Mouse (Mus musculus) lung, adult 2 months (tissue): ENCODE measurements around the gene Nudt1. TPM values are rescaled to one million over a fixed set of nuclear protein-coding genes. Genes with fewer than 3 reads are reported as not detected.
"Not testable (repeated sequence)": the region's sequence is repeated elsewhere in the genome, so short reads cannot be mapped to it uniquely, and the experiment has no call there.

ENCODE experiments used
- DNase-seq: peaks from one replicate; pipeline ENCODE4 v3.0.0; 2022
- H3K4me1 ChIP-seq: fragments of 200-500 bp; 2 replicates; pipeline ENCODE4 v1.6.1; 2011; ENCODE audit warnings: low read length; ENCODE audit not compliant: control insufficient read depth, insufficient read depth
- H3K4me3 ChIP-seq: fragments of 200-500 bp; replicated peaks from 2 replicates; pipeline ENCODE3; 2011; ENCODE audit warnings: low read depth, mild to moderate bottlenecking, control low read depth, low read length; ENCODE audit errors: extremely low read depth
- CTCF ChIP-seq: fragments of 200-500 bp; IDR thresholded peaks from 2 replicates; pipeline ENCODE4 v1.5.1; 2011; ENCODE audit warnings: mild to moderate bottlenecking, low read length, control low read depth; ENCODE audit not compliant: insufficient read depth
- POLR2A ChIP-seq: fragments of 200-500 bp; IDR thresholded peaks from 2 replicates; pipeline ENCODE4 v1.6.1; 2011; ENCODE audit warnings: low read depth, mild to moderate bottlenecking, control low read depth, low read length, borderline replicate concordance; ENCODE audit errors: extremely low read depth
- WGBS: fragments of 180-500 bp; shearing (Covaris S2); methylation state at CpG from one replicate; pipeline ENCODE4 v1.1.7; 2018; 5-methylcytosine and 5-hydroxymethylcytosine counted together
- polyA plus RNA-seq: library from polyadenylated mRNA; depleted of rRNA; stranded (reverse); fragments of >200 nt; gene quantifications from 2 replicates; pipeline ENCODE4 v1.2.3, GENCODE M21; 2012

Nudt1 gene
- polyA plus RNA-seq, 1 experiment: 7.9 TPM

DNA sequence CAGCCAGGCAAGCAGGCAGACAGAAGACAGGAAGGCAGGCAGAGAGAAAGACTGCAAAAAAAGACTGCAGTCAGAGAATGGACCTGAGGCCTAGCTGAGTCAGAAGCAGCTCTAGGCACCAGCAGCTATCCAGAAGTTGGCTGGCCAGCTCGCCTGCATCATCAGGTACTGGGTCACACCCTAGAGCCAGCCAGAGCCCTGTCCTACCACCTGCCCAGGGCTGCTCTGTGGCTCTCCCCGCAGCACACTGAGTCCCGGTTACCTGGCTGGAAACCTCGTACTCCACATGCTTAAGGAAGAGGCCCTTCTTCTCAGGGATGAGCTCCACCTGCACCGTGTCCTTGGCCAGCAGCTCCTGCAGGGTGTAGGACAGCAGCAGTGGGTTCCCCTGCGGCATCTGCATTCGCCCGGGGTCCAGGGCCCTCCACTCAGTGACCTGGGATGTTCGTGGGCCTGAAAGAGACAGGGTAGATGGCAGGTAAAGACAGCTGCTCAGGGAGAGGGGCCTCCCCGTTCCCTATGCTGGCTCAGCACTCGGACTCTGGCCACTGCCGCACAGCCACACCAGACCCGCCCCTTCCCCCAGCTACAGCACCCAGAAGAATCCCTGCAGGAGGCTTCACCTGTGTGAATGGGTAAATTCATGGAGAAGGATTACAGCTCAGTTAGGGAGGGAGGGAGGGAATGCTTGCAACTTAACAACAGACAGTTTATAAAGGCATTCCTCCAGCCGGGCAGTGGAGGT, 38.6 kb downstream of the Nudt1 start:
- Histone ChIP-seq H3K4me1 (no peaks in the 10 kb centered on the region), H3K4me3 (no peak overlapping the region)
- TF ChIP-seq POLR2A (no peak), CTCF (no peak)
- 84% methylated on average over 14 of the region's 14 CpGs for WGBS
- DNase-seq: no peak

DNA sequence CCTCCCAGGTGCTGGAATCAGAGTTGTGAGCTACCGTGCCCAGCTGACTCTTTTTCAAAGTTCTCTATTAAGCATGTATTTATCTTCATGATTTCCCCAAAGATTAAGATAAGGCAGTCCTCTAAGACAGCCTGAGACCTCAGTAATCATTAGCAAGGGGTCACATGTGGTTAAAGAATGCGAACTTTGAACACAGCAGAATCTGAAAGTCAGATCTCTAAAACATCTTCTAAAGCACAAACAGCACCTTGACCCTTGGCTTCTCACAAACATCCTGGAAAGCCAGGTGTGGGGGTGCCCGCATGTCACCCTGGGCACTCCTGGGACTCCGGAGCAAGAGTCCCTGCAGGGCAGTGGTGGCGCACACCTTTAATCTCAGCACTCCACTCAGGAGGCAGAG, 43.0 kb downstream of the Nudt1 start:
- TF ChIP-seq POLR2A: no peak
- no peak for TF ChIP-seq CTCF
- WGBS: 80% methylated on average over 5 of the region's 5 CpGs
- DNase-seq: no peak
- Histone ChIP-seq H3K4me1 (peaks cover under 1% of the 10 kb centered on the region; the same call in 1 of the 2 replicates), H3K4me3 (no peak overlapping the region)

DNA sequence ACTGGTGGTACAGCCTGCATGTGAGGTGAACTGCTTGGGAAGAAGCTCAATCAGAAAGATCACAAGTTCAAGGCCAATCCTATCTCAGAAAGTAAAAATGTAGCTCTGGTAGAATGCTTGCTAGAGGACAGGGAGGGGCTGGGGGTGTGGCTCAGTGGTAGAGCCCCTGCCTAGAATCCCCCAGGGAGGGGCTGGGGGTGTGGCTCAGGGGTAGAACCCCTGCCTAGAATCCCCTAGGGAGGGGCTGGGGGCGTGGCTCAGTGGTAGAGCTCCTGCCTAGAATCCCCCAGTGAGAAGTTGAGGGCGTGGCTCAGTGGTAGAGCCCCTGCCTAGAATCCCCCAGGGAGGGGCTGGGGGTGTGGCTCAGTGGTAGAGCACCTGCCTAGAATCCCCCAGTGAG, 46.7 kb downstream of the Nudt1 start:
- WGBS: 86% methylated on average over 2 of the region's 2 CpGs
- peaks cover 21% of the 10 kb centered on the region for H3K4me1 ChIP-seq
- not testable (repeated sequence) for DNase-seq, H3K4me3 ChIP-seq

DNA sequence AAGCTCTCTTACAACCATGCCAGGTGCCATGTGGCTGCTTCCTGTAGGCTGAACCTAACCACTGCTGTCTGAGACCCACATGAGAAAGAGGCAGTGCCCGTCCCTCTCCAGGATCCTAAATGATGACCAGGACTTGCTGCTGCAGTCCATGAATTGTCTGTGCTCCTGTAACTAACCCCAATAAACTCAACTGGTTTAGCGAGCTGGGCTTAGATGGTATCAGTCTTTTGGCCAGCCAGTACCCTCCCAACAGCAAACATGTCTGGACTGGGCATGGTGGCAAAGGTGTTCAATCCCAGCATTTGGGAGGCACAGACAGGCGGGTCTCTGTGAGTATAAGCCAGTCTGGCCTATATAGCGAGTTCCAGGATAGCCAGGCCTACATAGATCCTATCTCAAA, 47.5 kb downstream of the Nudt1 start:
- WGBS: 91% methylated on average over 4 of the region's 4 CpGs
- TF ChIP-seq CTCF (no peak), POLR2A (no peak)
- H3K4me3 ChIP-seq: no peak overlapping the region
- no peak for DNase-seq
- H3K4me1 ChIP-seq: peaks cover 26% of the 10 kb centered on the region

- no peak overlapping the region for H3K4me3 ChIP-seq
- DNase-seq: no peak
- WGBS: 80% methylated on average over 2 of the region's 2 CpGs
- peaks cover 26% of the 10 kb centered on the region for H3K4me1 ChIP-seq
- TF ChIP-seq CTCF (no peak), POLR2A (no peak)
Observed at GRCm38 (mm10) chr5:140369466-140369865, 48.0 kb downstream of the Nudt1 start.

DNA sequence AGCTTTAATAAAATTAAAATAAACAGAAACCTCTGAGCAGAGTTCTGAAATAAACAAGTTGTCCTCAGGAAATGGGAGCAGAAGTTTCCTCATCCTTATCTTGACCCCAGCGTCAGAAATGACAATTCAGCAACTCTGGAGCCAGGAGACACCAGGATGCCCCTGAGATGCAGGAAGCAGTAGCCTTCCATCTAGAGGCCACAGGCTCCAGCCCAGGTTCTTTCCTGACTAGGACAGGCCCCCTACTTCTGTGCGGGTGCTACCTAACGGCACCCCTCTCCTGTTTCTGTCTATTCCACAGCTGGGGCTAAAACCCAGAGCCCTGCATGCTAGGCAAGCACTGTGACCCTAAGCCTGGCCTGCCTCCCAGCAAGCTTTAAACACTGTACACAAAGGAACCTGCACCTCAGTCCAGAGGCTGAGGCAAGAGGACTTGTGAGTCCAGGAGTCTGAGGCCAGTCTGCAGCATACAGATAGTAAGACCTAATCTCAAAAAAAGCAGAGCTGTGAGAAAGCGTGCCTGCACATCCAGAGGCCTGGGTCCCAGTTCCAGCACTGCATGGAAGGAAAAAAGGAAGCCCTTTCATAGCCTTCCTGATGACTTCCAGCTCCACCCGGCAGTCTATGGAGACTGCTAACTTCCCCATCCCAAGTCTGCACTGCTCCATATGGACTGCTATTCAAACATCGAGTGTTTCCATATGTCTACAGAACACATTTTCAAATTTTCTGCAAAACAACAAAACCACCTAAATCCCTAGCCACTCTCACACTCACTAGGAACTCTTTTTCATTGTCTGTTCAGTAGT, 49.2 kb downstream of the Nudt1 start:
- Histone ChIP-seq H3K4me1 (peaks cover 26% of the 10 kb centered on the region), H3K4me3 (no peak overlapping the region)
- DNase-seq: peak; percentile 17
- WGBS: 38% methylated on average over 6 of the region's 6 CpGs
- TF ChIP-seq CTCF (no peak), POLR2A (no peak)

DNA sequence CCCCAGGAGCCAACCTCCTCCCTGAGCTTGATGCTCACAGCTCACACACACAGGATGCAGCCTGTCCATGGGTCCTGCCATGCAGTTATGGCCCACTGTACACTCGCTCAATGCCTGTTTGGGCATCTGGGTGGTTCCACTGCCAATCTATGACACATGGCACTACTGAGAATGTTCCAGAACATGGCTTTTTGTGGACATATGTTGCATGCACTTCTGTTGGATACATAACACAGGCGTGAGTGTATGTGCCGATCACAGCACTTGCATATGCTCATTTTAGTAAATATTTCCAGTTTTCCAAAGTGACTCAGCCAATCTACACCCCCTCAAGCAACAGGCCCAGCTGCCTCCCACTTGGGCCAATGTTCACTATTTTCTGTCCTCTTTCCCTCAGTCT, 50.2 kb downstream of the Nudt1 start:
- WGBS: 92% methylated on average over 3 of the region's 3 CpGs
- Histone ChIP-seq H3K4me3 (no peak overlapping the region), H3K4me1 (peaks cover 26% of the 10 kb centered on the region)
- no peak for DNase-seq
- TF ChIP-seq POLR2A: no peak
- no peak for TF ChIP-seq CTCF

- Histone ChIP-seq H3K4me3 (no peak overlapping the region), H3K4me1 (peaks cover 28% of the 10 kb centered on the region)
- no peak for TF ChIP-seq POLR2A
- no peak for TF ChIP-seq CTCF
- DNase-seq: no peak
- WGBS: 48% methylated on average over 2 of the region's 2 CpGs
Observed at GRCm38 (mm10) chr5:140373711-140374110, 52.3 kb downstream of the Nudt1 start.

DNA sequence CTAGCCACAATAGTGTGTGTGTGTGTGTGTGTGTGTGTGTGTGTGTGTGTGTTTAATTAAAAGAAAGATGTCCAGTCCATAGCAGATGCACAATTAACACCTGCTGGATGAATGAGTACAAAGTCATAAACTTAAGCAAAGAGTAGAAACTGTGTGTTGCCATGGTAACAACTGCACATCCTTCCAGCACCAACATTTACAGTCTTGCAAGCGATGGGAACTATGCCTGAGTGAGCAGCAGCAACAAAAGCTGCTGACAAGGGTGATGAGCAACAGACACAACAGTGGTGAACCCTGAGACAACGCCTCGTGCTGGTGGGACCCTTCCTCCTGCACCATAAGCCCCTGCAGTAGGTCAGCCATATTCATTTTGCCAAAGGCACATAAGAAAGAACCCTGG, 52.8 kb downstream of the Nudt1 start:
- TF ChIP-seq CTCF: no peak
- no peak for TF ChIP-seq POLR2A
- Histone ChIP-seq H3K4me3 (no peak overlapping the region), H3K4me1 (peaks cover 31% of the 10 kb centered on the region)
- WGBS: 67% methylated on average over 3 of the region's 3 CpGs
- no peak for DNase-seq
